Mouse (Mus musculus) liver, embryonic 13.5 days (tissue): ENCODE data around the gene Bpifc. TPM values are rescaled to one million over a fixed set of nuclear protein-coding genes. Genes with fewer than 3 reads are reported as not detected.

Source experiments
- ATAC-seq: fragments of 200-750 bp; cut with Nextera tagmentation; 2 replicates; pipeline ENCODE4 v1.8.0; 2017; ENCODE audit warnings: low read depth, mild to moderate bottlenecking, moderate number of reproducible peaks, moderate library complexity
- DNase-seq: peaks from one replicate; pipeline ENCODE4 v3.0.0; 2022
- H3K27ac ChIP-seq: fragments of 300-500 bp; sonication (generic); 2 replicates; pipeline ENCODE4 v1.5.1; 2015; ENCODE audit warnings: moderate library complexity, mild to moderate bottlenecking, inconsistent platforms
- H3K27me3 ChIP-seq: fragments of 300-500 bp; sonication (generic); 2 replicates; pipeline ENCODE4 v1.6.1; 2015; ENCODE audit warnings: mild to moderate bottlenecking, inconsistent platforms
- H3K36me3 ChIP-seq: fragments of 300-500 bp; sonication (generic); 2 replicates; pipeline ENCODE4 v1.6.1; 2015; ENCODE audit warnings: mild to moderate bottlenecking, inconsistent platforms
- H3K4me1 ChIP-seq: fragments of 300-500 bp; sonication (generic); replicated peaks from 2 replicates; pipeline ENCODE4 v1.6.1; 2015; ENCODE audit warnings: inconsistent platforms
- H3K4me2 ChIP-seq: fragments of 300-500 bp; sonication (generic); 2 replicates; pipeline ENCODE4 v1.6.1; 2015; ENCODE audit warnings: inconsistent platforms, mild to moderate bottlenecking, moderate library complexity
- H3K4me3 ChIP-seq: fragments of 300-500 bp; sonication (generic); replicated peaks from 2 replicates; pipeline ENCODE4 v1.5.1; 2015; ENCODE audit warnings: mild to moderate bottlenecking, inconsistent platforms
- H3K9ac ChIP-seq: fragments of 300-500 bp; sonication (generic); 2 replicates; pipeline ENCODE4 v1.6.1; 2015; ENCODE audit warnings: mild to moderate bottlenecking, inconsistent platforms
- H3K9me3 ChIP-seq: fragments of 300-500 bp; sonication (generic); replicated peaks from 2 replicates; pipeline ENCODE4 v1.6.1; 2016; ENCODE audit warnings: inconsistent platforms
- WGBS: fragments of 180-500 bp; shearing (Covaris S2); methylation state at CpG from one replicate; pipeline ENCODE4 v1.1.7; 2015; ENCODE audit not compliant: insufficient replicate concordance; 5-methylcytosine and 5-hydroxymethylcytosine counted together
- polyA plus RNA-seq: library from polyadenylated mRNA; unstranded; fragments of >200 nt; fragmentation: Nextera tagmentation; extraction: Ambion mirVana; gene quantifications from 2 replicates; pipeline ENCODE4 v1.2.1, GENCODE M21; 2015

Bpifc gene
- polyA plus RNA-seq, 1 experiment from 2014 or later: not detected

- no peak for DNase-seq
- ATAC-seq: no peak
- Histone ChIP-seq H3K4me2 (no peak overlapping the region), H3K27me3 (no peaks in the 10 kb centered on the region), H3K36me3 (no peaks in the 10 kb centered on the region), H3K4me3 (no peak overlapping the region), H3K27ac (no peak overlapping the region), H3K9me3 (no peaks in the 10 kb centered on the region), H3K9ac (no peak overlapping the region), H3K4me1 (peaks cover 10% of the 10 kb centered on the region)
- 84% methylated on average over 7 of the region's 7 CpGs for WGBS
These were observed 6.1 kb upstream of the Bpifc start for GRCm38 (mm10) chr10:86017781-86018180.

DNA sequence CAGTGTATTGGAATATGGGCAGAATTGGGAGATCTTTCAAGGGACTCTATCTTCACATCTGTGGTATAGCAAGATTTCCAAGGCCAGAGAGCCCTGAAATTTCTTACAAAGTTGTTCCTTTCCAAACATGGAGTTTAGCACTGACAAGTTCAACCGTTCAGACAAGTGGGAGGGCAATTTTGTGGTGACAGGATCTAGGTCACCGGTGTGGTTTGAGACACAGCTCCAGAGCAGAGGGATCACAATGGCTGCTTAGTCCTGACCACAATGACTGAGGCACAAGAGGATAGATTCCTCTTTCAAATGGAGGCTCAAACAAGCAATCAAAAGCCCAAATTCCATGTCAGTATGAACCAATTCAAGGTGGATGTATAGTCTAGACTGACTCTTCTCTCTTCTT lies 523 bp downstream of the Bpifc start:
- Histone ChIP-seq H3K36me3 (no peaks in the 10 kb centered on the region), H3K4me1 (no peaks in the 10 kb centered on the region), H3K27ac (no peak overlapping the region), H3K9me3 (no peaks in the 10 kb centered on the region), H3K4me3 (no peak overlapping the region), H3K27me3 (0 out of 2 replicates have a peak, but pooled peaks cover 3% of the 10 kb centered on the region), H3K9ac (no peak overlapping the region), H3K4me2 (no peak overlapping the region)
- DNase-seq (no peak), ATAC-seq (no peak)
- 28% methylated on average over 2 of the region's 2 CpGs for WGBS

- H3K36me3 ChIP-seq: no peaks in the 10 kb centered on the region
- 0 out of 2 replicates have a peak, but pooled peaks cover 3% of the 10 kb centered on the region for H3K27me3 ChIP-seq
- H3K9ac ChIP-seq: no peak overlapping the region
- no peaks in the 10 kb centered on the region for H3K9me3 ChIP-seq
- 22% methylated on average over 6 of the region's 6 CpGs for WGBS
- no peak overlapping the region for H3K4me2 ChIP-seq
- no peak overlapping the region for H3K4me3 ChIP-seq
- H3K4me1 ChIP-seq: no peaks in the 10 kb centered on the region
- DNase-seq (no peak), ATAC-seq (no peak)
- no peak overlapping the region for H3K27ac ChIP-seq
These were observed 1.1 kb downstream of the Bpifc start for GRCm38 (mm10) chr10:86010636-86011035.

DNA sequence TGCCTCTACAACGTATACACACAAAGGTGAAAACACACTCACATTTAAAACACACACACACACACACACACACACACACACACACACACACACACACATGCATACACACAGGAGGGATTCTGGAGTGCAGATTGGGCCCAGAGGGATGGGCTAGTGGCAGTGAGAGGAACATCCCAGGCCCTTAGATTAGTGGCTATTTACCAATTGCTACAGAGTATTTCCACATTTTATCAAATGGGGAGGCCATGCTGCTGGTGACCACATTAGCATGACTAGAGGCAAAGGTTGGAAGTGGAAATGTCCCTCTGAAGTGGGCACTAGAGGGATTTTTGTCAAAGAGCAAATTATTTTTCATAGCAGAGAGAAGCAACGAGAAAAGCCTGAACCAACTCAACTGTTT lies 2.0 kb downstream of the Bpifc start:
- ATAC-seq (no peak), DNase-seq (no peak)
- Histone ChIP-seq H3K4me2 (no peak overlapping the region), H3K27me3 (0 out of 2 replicates have a peak, but pooled peaks cover 3% of the 10 kb centered on the region), H3K4me3 (no peak overlapping the region), H3K4me1 (no peaks in the 10 kb centered on the region), H3K9ac (no peak overlapping the region), H3K27ac (no peak overlapping the region), H3K36me3 (no peaks in the 10 kb centered on the region), H3K9me3 (no peaks in the 10 kb centered on the region)
- 68% methylated on average over 2 of the region's 2 CpGs for WGBS

GRCm38 (mm10) chr10:86006455-86006854 lies 5.2 kb downstream of the Bpifc start:
- no peak overlapping the region for H3K4me2 ChIP-seq

GRCm38 (mm10) chr10:86000447-86000846 lies 11.2 kb downstream of the Bpifc start:
- H3K4me2 ChIP-seq: no peak overlapping the region
- H3K4me1 ChIP-seq: no peaks in the 10 kb centered on the region
- ATAC-seq (no peak), DNase-seq (no peak)
- WGBS: 63% methylated on average over 4 of the region's 4 CpGs
- no peaks in the 10 kb centered on the region for H3K36me3 ChIP-seq
- H3K9ac ChIP-seq: no peak overlapping the region
- H3K4me3 ChIP-seq: no peak overlapping the region
- no peaks in the 10 kb centered on the region for H3K27me3 ChIP-seq
- H3K9me3 ChIP-seq: no peaks in the 10 kb centered on the region
- H3K27ac ChIP-seq: no peak overlapping the region

More at GRCm38 (mm10) chr10:86006455-86006854, 5.2 kb downstream of the Bpifc start:
- 0 out of 2 replicates have a peak, but pooled peaks cover 3% of the 10 kb centered on the region for H3K27me3 ChIP-seq
- no peak overlapping the region for H3K4me3 ChIP-seq
- ATAC-seq (no peak), DNase-seq (no peak)
- H3K4me1 ChIP-seq: no peaks in the 10 kb centered on the region
- H3K36me3 ChIP-seq: no peaks in the 10 kb centered on the region
- WGBS: 54% methylated on average over 5 of the region's 5 CpGs
- no peak overlapping the region for H3K9ac ChIP-seq
- H3K27ac ChIP-seq: no peak overlapping the region
- no peaks in the 10 kb centered on the region for H3K9me3 ChIP-seq

DNA sequence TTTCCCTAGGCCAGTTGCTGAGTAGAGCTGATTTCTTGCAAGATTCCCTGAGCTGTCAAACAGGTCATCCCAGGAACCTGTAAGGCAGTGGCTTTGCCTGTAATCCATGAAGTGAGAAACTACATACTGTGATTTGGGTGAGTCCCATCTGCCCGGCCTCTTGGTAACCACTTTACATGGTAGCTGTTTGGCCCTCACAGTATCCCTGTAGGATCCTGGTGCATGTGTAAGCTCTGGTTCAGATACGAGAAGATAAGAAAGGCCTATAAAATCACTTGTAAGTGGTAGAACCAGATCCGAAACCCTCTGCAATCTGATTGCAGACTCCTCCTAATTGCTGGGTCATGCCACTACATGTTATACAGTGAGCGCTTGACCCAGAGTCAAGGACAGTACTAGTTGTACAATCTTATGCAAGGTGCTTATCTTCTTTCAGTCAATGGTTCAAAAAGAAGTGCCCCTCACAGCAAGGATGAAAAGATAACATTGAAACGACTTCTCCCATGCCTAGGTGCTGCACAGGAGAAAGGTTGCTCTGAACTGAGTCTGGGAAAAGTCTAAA lies 17.1 kb downstream of the Bpifc start:
- H3K27me3 ChIP-seq: no peaks in the 10 kb centered on the region
- ATAC-seq (no peak), DNase-seq (no peak)
- WGBS: 56% methylated on average over 5 of the region's 5 CpGs
- H3K9ac ChIP-seq: no peak overlapping the region
- no peaks in the 10 kb centered on the region for H3K4me1 ChIP-seq
- H3K9me3 ChIP-seq: no peaks in the 10 kb centered on the region
- H3K27ac ChIP-seq: no peak overlapping the region
- H3K36me3 ChIP-seq: no peaks in the 10 kb centered on the region
- no peak overlapping the region for H3K4me3 ChIP-seq
- no peak overlapping the region for H3K4me2 ChIP-seq

DNA sequence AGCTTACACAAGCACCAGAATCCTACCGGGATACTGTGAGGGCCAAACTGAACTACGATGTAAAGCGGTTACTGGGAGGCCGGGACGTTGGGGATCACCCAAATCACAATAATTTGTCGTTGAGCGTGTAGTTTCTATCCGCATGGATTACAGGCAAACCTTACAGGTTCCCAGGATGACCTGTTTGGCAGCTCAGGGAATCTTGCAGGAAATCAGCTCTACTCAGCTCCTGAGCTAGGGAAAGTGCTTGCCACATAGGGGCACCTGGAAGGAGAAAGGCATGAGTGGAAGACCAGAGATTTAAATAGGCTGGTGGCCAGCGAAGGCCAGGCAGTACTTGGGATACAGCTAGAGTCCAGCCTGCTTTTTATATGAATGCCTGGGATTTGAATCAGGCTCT lies 17.9 kb downstream of the Bpifc start:
- Histone ChIP-seq H3K36me3 (no peaks in the 10 kb centered on the region), H3K9me3 (no peaks in the 10 kb centered on the region), H3K27ac (no peak overlapping the region), H3K4me3 (no peak overlapping the region), H3K4me1 (no peaks in the 10 kb centered on the region), H3K27me3 (no peaks in the 10 kb centered on the region), H3K9ac (no peak overlapping the region), H3K4me2 (no peak overlapping the region)
- DNase-seq: no peak
- no peak for ATAC-seq
- 79% methylated on average over 9 of the region's 9 CpGs for WGBS

DNA sequence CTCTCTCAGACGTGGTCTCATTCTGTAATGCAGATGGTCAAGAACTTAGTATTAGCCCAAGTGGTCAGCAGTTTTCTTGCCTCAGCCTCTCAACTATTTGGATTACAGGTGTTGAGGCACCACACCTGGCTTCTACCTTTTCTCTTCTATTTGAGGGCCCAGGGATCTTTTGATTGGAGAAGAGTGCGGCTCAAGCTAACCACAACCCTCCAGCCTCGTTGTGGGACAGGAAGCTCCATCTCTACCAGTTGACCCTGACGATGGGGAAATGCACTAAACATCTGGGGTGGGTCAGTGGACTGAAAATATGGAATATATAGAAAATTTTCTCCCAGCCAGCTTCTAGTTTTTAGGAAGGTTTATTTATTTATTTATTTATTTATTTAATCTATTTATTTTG lies 19.3 kb downstream of the Bpifc start:
- H3K27me3 ChIP-seq: no peaks in the 10 kb centered on the region
- no peak overlapping the region for H3K4me2 ChIP-seq
- no peaks in the 10 kb centered on the region for H3K9me3 ChIP-seq
- 19% methylated on average over 4 of the region's 4 CpGs for WGBS
- DNase-seq (no peak), ATAC-seq (no peak)
- H3K9ac ChIP-seq: no peak overlapping the region
- H3K4me3 ChIP-seq: no peak overlapping the region
- no peak overlapping the region for H3K27ac ChIP-seq
- H3K4me1 ChIP-seq: no peaks in the 10 kb centered on the region
- H3K36me3 ChIP-seq: no peaks in the 10 kb centered on the region

DNA sequence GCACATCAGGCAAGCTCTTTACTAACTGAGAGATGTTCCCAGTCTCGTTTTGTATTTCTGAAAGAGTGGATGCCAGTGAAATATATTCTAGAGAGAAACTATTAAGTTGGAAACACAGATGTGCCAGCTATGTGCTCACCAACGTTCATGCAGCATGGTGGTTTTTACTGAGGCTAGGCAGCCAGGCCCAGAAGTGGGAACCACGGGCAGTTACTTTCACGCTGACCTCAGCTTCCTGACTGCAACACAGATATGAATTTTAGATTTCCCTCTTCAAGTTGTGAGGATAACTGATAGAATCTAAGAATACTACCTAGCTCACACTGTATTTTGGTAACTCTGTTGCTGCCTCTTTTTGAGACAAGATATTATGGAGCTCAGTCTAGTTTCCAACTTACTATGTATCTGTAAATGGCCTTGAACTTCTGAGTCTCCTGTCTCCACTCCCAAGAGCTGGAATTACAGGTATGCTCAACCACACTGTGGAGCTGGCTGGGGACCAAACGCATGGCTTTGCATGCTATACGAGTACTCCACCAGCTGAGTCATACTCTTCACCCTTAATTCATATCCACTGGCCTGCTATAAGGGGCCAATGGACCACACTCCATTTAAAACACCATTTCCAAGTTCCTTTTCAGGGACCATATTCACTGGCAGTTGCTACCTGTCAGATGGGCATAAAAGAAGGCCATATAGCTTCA lies 22.1 kb downstream of the Bpifc start:
- Histone ChIP-seq H3K4me1 (no peaks in the 10 kb centered on the region), H3K27ac (no peak overlapping the region), H3K27me3 (no peaks in the 10 kb centered on the region), H3K36me3 (no peaks in the 10 kb centered on the region), H3K9me3 (no peaks in the 10 kb centered on the region), H3K9ac (no peak overlapping the region), H3K4me2 (no peak overlapping the region), H3K4me3 (no peak overlapping the region)
- DNase-seq: no peak
- no peak for ATAC-seq
- 19% methylated on average over 6 of the region's 6 CpGs for WGBS

DNA sequence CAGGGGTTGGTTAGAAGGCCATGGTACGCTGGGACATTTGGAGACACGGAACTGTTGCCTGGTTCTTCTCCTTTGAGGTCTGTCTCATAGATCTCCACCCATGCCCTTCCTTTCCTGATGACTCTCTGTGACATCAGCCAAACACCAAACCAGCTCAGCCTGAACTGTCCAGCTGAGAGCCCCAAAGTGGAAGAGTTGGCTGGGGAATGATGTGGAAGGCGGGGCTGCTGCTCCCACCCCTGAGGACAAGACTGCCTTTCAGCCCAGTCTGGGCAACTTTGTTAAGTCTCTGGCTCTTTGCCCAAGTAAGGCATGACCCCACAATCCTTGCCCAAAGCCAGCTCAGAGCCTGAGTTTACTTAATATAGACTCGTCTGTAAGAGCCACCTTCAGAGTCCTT lies 38.8 kb downstream of the Bpifc start:
- Histone ChIP-seq H3K4me2 (no peak overlapping the region), H3K4me3 (no peak overlapping the region), H3K4me1 (no peaks in the 10 kb centered on the region), H3K27me3 (no peaks in the 10 kb centered on the region), H3K9ac (no peak overlapping the region), H3K27ac (no peak overlapping the region), H3K9me3 (no peaks in the 10 kb centered on the region), H3K36me3 (no peaks in the 10 kb centered on the region)
- 58% methylated on average over 4 of the region's 4 CpGs for WGBS
- no peak for ATAC-seq
- no peak for DNase-seq

DNA sequence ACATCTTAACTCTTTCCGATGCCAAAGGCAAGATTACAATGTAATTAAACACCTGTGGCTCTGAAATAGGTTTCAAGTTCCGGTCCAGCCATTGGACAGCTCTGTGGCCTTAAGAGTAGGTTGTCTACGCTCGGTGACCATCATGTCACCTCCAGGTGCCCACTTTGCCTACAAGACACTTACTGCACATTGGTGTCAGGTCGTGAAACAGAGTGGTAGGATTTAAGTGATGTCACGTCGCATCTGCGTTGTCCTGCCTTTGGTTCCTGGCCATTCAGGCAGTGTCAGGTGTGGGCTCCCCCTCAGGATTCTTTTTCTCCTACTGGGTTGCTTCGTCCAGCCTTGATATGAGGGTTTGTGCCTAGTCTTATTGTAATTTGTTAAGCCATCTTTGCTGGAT lies 39.9 kb downstream of the Bpifc start:
- H3K4me3 ChIP-seq: no peak overlapping the region
- H3K4me1 ChIP-seq: no peaks in the 10 kb centered on the region
- ATAC-seq (no peak), DNase-seq (no peak)
- no peak overlapping the region for H3K27ac ChIP-seq
- H3K9ac ChIP-seq: no peak overlapping the region
- 69% methylated on average over 9 of the region's 9 CpGs for WGBS
- no peaks in the 10 kb centered on the region for H3K9me3 ChIP-seq
- H3K36me3 ChIP-seq: no peaks in the 10 kb centered on the region
- no peaks in the 10 kb centered on the region for H3K27me3 ChIP-seq
- H3K4me2 ChIP-seq: no peak overlapping the region
